Mouse (Mus musculus) stomach, postnatal 0 days (tissue): Measurements from ENCODE around the gene Rtn1.

Experiments used
- CTCF ChIP-seq: IDR thresholded peaks from 2 replicates; pipeline ENCODE4 v1.5.1; 2016; ENCODE audit warnings: antibody characterized with exemption, low read depth, mild to moderate bottlenecking, moderate library complexity
- EP300 ChIP-seq: optimal IDR thresholded peaks from 2 replicates; pipeline ENCODE3; 2016; ENCODE audit warnings: antibody characterized with exemption

GRCm38 (mm10) chr12:72407721-72408110 lies 1.1 kb downstream of the Rtn1 start:
- TF ChIP-seq CTCF (no peak), EP300 (no peak)
